Mouse (Mus musculus): ENCODE results near the gene Sos1.
"Not testable (repeated sequence)": the region's sequence is repeated elsewhere in the genome, so short reads cannot be mapped to it uniquely, and the experiment has no call there.

Sos1 gene

GRCm38 (mm10) chr17:80493891-80494290 is 13.6 kb upstream of the Sos1 start:
- no peak for DNase-seq (ENCODE audit: low spot score)

DNA sequence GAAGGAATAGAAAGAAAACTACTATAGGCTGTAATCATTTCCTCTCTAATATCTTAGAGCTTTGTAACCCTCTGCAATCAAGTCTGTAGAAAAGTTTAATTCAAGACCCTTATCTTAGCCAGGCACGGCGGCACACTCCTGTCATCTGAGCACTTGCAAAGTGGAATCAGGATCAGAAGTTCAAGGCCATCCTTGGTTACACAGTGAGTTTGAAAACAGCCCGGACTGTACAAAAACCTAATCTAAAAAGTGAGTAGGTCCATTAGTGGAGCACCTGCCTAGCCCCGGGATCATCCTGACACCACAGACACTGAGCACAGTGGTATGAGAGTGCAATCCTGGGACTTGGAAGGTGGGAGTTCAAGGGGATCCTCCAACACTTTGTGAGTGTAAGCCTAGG is 12.6 kb upstream of the Sos1 start:
- no peak for DNase-seq (ENCODE audit: low spot score)

DNA sequence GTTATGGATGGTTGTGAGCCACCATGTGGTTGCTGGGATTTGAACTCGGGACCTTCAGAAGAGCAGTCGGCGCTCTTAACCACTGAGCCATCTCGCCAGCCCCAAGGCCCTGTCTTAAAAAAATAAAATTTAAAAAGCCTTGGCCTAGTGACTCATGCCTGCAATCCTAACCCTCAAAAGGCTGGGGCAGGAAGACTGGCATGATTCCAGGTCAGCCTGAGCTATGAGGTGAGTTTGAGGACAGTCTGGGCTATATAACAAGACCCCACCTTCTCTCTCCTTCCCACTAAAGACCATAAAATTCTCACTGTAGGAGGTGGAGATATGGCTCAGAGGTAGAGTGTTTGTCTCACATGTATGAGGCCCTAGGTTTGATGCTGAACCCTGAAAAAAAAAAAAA is 12.0 kb upstream of the Sos1 start:
- no peak for DNase-seq (ENCODE audit: low spot score)

- DNase-seq (ENCODE audit: low spot score): no peak
Measured at GRCm38 (mm10) chr17:80490166-80490565, 9.9 kb upstream of the Sos1 start.

- no peak for DNase-seq (ENCODE audit: low spot score)
Measured at GRCm38 (mm10) chr17:80488918-80489317, 8.7 kb upstream of the Sos1 start.

DNA sequence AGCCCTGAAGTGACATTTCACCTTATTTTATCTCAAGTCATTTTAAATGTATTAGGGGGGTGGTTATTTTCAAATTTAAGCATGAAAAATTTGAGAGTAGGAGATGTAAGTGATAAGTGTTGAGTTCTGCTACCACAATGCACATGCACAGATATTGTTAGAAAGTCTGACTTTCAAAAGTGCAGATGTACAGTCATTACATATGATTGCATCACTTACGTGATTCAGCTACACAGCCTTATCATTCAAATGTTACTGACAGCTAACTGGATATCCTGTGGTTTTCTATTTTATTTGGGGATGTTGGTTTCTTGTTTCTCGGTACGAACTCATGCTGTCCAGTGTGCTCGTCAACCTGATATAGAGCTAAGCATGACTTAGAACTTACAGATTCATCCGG is 4.9 kb upstream of the Sos1 start:
- no peak for DNase-seq (ENCODE audit: low spot score)

GRCm38 (mm10) chr17:80480855-80481224 is 587 bp upstream of the Sos1 start:
- DNase-seq (ENCODE audit: low spot score): no peak

GRCm38 (mm10) chr17:80479295-80480030 is 790 bp downstream of the Sos1 start:
- peak; percentile 50 for DNase-seq (ENCODE audit: low spot score)

- DNase-seq (ENCODE audit: low spot score): no peak
Measured at GRCm38 (mm10) chr17:80477679-80478078, 2.6 kb downstream of the Sos1 start.

DNA sequence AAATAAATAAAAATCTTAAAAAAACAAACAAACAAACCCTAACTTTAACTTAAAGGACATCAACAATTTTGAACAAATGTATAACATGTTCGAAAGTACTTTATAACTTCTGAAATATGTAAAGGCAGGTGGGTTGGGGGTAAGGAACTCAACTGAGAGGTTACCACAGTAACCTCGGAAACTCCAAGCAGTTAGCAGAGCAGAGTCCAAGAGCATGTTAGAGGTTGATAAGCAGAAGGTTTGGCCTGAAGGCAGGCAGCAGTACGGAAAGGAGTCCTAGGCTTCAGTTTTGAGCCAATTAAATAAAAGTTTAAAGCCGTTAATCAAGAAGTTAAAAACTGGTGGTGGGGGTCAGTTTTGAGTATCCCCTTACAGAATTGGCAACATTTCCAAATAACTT is 3.8 kb downstream of the Sos1 start:
- DNase-seq (ENCODE audit: low spot score): no peak

DNA sequence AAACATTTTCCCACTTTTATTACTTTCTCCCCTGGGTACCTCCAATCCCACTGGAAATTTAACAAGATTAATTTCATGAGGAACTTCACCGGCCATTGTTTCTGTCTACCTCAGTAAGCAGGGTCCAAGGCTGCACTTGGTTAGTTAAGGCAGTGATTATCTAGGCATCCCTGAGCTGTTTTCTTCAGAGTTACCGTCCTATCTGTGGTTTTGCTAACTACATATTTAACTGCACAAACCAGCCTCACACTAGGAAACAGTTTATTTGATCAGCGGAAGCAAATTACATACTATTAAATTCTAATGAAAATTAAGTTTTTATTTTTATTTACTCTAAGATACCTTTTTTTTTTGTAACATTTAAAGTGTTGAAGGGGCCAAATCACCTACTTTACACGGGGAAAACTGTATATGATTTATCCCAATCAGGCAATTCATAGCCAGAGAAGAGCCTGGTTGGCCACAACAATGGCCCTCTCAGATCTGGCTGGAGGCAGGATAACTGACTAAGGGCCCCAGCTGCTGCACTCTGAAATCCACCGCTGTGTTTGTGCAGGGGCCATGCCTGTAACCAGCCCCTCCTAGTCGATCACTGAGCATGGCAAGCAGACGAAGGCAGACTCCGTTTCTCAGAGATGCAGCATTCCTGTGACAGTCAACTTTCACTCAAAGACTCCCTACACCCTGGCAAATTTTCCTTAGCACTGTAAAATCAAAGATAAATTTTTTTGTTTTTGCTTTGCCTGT is 9.0 kb downstream of the Sos1 start:
- DNase-seq (ENCODE audit: low spot score): peak; percentile 12

DNA sequence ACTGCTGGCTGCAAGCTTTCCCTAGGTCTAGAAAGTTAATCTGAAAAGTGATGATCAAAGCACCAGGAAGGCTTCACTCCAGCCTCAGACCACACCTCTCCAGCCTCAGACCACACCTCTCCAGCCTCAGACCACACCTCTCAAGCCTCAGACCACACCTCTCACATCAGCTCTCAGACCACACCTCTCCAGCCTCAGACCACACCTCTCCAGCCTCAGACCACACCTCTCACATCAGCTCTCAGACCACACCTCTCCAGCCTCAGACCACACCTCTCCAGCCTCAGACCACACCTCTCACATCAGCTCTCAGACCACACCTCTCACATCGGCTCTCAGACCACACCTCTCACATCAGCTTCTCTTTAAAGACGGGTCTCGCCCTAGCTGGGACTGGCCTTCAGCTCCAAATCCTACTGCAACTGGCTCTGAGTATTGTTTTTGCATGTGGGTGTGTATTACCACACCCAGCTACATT is 11.8 kb downstream of the Sos1 start:
- DNase-seq (ENCODE audit: low spot score): not testable (repeated sequence)

- no peak for DNase-seq (ENCODE audit: low spot score)
Measured at GRCm38 (mm10) chr17:80460258-80460657, 20.0 kb downstream of the Sos1 start.

GRCm38 (mm10) chr17:80455648-80456047 is 24.6 kb downstream of the Sos1 start:
- peak; percentile 24 for DNase-seq (ENCODE audit: low spot score)

DNA sequence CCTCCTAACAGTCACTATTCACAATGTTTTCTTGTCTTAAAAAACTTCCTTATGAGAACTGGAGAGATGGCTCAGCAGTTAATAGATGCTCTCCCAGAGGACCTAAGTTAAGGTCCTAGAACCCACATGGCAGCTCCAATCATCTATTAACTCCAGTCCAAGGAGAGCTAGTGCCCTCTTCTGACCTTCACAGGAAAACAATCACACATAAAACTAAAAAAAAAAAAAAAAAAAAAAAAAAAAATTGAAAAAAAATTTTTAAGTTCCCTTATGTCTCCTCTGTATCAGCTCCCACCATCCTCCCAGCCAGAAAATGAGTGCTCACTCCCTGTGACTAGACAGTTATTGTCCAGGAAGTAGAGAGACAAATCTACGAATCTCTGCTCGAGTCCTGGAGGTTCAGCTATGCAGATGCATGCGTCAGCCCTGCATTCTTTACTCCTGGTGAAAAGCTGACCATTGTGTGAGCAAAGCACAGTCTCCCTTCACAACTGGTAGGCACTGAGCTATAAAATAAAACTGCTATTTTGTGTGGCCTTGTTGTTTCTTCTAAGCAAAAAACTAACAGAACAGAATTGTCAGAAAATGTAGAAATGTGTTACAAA is 29.7 kb downstream of the Sos1 start:
- no peak for DNase-seq (ENCODE audit: low spot score)

- DNase-seq (ENCODE audit: low spot score): no peak
Measured at GRCm38 (mm10) chr17:80446470-80446869, 33.8 kb downstream of the Sos1 start.

DNA sequence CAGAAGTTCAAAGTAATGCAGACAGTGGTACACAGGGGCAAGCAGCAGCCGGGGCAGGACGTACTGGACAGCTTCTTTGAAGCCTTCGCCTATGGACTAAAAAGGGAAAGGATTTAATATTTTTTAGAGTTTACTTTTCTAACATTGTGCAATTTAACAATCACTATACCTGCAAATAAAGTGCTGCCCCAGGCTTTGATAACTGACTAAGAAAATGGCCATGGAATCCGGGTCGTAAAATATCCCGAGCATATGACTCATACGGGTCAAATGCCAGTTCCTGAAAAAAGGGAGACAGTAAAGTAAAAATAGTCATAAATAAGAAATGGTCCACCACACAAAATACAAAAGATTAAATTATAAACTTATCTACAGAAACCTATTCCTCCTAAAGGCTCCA is 34.8 kb downstream of the Sos1 start:
- no peak for DNase-seq (ENCODE audit: low spot score)

DNA sequence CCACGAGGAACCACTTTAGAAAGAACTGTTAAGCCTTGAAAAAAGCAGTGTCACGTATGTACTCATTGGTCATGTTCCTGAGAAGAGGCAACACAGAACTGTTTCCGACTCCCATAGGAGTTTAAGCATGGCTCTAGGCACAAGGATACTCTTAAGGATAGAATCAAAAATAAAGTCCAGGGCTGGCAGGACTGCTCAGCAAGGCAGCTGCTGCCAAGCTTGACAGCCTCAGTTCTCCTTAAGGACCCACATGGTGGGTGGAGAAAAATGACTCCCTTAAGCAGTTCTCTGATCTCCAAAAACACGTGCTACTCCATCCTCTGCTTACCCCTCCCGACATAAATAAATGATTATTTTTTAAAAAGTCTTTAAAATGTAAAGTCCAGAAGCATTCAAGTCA is 44.6 kb downstream of the Sos1 start:
- no peak for DNase-seq (ENCODE audit: low spot score)

DNA sequence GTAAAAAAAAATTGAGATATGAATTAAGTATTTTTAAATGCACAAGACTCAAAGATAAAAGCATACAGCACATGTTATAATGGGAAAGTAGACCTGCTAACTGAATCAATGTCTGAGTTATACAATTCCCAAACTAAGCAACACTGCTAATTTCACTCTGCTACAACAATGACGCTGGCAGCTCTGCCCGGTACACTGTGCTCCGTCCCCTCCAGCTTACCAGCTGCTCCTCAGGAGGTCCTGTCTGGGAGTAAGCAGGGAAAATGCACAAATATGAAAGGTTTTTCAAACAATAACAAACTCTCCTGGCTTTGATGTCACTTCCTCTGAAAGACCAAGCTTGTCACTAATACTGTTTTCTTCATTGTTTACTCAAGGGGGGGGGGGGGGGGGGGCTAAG is 45.8 kb downstream of the Sos1 start:
- no peak for DNase-seq (ENCODE audit: low spot score)

DNA sequence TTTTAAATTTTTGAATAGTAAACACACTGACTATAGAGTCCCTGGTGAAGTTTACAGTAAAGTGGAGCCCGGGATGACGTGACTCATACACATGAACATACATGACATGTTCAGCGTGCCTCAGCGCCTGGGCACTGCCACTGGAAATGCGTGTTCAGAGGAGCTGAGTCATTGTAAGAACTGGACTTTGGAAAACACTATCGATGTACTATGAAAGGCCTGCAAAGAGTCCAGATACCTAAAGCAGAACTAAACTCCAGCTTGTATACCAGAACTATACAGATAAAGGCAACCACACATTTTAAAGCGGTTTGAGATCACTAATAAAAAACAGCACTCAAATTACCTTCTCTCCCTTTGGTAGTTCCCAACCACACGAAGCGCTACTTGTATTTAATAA is 48.3 kb downstream of the Sos1 start:
- DNase-seq (ENCODE audit: low spot score): no peak

GRCm38 (mm10) chr17:80427966-80428365 is 52.3 kb downstream of the Sos1 start:
- DNase-seq (ENCODE audit: low spot score): no peak

GRCm38 (mm10) chr17:80426901-80427300 is 53.4 kb downstream of the Sos1 start:
- no peak for DNase-seq (ENCODE audit: low spot score)

DNA sequence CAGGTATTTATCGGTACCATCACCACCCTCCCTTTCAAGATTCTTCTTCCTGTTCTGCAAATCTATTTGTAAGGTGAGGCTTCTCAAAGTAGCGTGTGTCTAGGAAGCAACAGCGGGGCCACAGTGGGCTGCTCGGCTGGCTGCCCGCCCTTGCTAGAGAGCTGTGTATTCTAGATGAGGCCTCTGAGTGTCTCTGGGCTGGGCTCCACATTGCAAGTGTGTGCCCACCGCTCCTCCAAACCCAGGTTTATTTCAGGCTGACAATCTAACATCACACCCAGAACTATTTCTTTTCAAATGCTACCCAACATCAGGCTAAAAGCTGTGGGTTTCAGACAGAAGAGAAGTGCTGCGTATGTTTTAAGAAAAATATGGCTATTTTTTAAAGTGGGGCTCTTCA is 54.1 kb downstream of the Sos1 start:
- no peak for DNase-seq (ENCODE audit: low spot score)
